Mouse (Mus musculus) spleen, adult 2 months (tissue): ENCODE data around the gene Pacsin2.

ENCODE experiments used
- CTCF ChIP-seq: fragments of 200-500 bp; IDR thresholded peaks from 2 replicates; pipeline ENCODE4 v1.5.1; 2011; ENCODE audit warnings: mild to moderate bottlenecking, inconsistent platforms; ENCODE audit not compliant: insufficient read depth, insufficient read length, insufficient replicate concordance; ENCODE audit errors: extremely low read depth
- POLR2A ChIP-seq: fragments of 200-500 bp; IDR thresholded peaks from 2 replicates; pipeline ENCODE4 v1.6.1; 2011; ENCODE audit warnings: low read depth, low read length, inconsistent platforms

DNA sequence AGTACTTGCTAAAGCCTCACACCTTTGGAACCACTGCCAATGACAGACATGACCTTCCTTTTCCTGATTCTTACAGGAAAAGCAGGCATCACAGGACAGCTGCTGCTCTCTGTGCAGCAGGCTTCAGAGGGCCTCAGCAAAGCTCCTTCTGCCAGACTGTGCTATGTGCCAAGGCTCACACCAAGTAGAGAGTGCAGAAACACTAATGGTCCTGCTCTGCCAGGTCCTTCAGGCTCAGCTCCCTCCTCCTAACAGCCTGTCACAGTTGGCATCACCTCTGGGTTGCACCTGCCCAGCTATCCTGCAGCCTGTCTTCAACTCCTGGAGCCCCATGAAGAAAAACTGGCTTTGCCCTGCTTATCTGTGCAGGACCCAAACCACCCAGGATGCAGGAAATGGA lies 45.7 kb downstream of the Pacsin2 start:
- no peak for TF ChIP-seq POLR2A
- TF ChIP-seq CTCF = no peak
